Mouse (Mus musculus) testis, postnatal 14 days (tissue): ENCODE results near the gene Cryba4.

Experiments
- DNase-seq: peaks from one replicate; pipeline ENCODE4 v3.0.0; 2021; ENCODE audit warnings: low spot score

The Cryba4 gene

DNA sequence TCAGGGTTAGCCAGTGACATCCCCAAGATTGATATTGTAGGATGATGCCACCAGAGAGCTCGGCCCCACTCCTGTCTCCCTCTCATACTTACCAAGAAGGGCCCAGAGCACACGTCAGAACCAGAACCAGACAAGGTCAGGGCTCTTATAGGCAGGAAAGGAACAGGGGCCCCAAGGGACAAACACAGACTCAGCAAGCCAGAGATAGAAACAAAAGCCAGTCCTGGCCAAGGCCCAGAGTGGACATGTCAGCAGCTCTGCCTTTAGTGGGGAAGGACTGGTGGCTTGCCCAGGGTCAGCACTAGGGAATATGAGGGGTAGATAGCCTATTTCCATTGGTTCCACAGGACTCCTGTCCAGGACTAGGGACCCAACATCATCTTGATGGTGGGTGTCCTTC, at the start of gene Cryba4:
Cryba4 (minus strand) TSS at position 119 of the 400 bp plus-strand sequence.
- no peak for DNase-seq

DNA sequence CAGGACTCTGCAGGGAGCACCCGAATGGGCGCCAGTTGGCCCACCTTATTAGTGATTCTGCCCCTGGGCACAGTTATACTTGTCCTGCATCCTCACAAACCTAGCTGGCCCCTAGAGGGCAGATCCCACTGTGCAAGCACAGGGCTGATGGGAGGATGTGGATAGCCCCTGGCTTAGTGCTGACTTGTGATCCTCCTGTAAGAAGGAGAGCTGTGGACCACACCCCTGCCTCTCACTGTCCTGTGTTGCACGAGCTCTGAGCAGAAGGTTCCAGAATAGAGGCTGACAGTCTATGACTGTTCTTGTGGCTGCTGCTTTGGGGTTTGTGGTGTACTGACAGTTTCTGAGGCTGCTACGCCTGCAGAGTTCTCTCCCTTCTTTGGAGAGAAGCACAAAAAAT, 49.4 kb upstream of the Cryba4 start:
- no peak for DNase-seq

DNA sequence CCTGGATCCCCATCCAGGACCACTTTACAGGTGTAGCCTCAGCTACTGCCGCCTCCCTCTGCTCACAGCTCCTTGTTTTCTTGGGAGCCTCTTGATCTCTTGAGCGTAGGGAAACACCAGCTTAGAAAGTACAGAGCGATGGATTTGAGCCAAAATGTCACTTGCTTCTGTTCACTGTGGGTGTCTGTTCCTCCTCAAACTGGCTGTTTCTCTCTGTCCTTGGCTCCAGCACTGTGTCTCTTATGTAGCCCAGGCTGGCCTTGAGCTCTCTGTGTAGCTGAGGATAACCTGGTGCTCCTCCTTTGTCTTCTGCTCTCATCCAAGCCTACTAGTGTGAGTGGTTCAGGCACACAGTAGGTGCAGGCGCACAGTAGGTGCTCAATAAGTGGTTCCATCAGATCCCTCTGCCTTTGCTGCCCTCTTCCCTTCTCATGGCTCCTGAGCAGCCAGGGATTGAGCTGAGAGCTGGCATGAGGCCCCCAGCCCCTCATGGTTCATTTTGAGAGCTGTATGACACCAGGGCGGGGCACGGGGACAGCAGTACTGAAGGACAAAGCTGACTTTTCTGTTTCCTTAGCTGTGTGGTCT, 48.5 kb upstream of the Cryba4 start:
- DNase-seq, result no peak

DNA sequence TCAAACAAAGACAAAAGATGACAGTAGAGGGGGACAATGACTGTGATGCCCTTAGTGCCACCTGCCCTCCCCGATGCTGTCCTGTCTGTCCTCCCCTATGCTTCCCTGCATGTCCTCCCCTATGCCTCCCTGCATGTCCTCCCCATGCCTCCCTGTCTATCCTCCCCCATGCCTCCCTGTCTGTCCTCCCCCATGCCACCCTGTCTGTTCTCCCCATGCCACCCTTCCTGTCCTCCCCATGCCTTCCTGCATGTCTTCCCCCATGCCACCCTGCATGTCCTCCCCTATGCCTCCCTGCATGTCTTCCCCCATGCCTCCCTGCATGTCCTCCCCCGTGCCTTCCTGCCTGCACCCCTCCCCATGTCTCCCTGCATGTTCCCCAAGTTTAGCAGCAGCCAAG, 47.8 kb upstream of the Cryba4 start:
- no peak for DNase-seq

DNA sequence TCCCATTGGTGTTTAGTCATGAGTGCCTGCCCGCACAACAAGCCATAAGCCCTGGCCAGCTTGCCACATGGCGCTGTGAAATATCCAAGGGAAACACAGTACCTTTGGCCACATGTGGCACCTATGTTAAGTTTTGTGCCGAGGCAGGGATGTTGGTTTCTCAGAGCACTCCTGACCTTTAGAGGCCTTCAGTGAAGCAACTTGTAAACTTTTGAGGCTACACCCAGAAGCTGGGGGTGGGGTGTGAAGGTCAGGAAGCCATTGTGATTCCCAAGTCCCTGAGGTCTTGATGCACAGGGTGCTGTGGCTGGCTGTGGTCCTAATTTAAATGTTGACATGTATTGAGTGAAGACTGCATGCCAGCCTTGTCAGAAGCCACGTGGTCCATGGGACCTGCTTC, 47.1 kb upstream of the Cryba4 start:
- no peak for DNase-seq

DNA sequence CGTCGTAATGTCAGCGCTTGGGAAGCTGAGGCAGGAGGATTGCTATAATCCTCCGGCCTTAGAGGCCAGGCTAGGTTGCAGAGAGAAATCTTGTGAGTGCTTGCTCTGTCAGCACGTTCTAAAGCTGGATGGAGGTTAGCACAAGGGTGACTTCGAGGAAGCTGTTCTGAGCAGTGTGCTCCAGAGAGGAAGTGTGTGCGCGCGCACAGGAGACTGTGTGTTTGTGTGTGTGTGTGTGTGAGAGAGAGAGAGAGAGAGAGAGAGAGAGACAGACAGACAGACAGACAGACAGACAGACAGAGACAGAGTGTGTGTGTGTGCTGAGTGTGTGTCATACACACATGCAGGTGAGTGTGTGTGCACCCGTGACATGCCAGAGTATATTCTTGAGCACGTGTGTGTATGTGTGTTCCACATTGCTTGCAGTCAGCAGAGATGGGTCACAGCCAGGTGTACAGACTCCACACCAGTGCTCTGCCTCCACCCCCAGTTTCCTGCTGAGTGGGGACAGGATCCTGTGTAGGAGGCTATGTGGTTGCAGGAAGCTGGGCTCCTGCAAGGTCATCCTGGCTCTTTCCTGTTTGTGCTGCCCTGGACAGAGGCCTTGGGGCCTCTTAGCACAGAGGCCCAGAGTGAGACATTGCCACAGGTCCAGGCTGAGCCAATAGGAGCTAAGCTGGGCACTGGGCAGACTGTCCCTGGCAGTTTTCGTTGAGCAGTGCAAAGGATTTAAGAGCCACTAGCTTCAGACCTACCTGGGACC, 46.1 kb upstream of the Cryba4 start:
- no peak for DNase-seq

DNA sequence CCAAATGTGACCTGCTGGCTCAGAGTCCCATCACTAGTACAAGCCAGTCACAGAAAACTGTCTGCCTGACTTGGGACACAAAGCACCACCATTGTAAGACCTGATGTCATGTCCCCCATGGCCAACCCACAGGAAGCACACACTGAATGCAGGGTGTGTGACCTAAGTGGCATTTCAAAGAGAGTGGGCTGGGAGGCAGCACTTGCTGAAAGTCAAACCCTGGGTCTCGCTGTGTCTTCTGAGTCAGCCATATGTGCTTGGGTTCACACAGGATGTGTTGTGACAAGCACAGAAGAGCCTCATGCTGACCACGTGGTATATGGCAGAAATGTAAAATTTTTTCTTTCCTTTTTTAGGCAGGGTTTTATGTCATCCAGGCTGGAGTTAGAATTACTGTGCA, 44.9 kb upstream of the Cryba4 start:
- no peak for DNase-seq

DNA sequence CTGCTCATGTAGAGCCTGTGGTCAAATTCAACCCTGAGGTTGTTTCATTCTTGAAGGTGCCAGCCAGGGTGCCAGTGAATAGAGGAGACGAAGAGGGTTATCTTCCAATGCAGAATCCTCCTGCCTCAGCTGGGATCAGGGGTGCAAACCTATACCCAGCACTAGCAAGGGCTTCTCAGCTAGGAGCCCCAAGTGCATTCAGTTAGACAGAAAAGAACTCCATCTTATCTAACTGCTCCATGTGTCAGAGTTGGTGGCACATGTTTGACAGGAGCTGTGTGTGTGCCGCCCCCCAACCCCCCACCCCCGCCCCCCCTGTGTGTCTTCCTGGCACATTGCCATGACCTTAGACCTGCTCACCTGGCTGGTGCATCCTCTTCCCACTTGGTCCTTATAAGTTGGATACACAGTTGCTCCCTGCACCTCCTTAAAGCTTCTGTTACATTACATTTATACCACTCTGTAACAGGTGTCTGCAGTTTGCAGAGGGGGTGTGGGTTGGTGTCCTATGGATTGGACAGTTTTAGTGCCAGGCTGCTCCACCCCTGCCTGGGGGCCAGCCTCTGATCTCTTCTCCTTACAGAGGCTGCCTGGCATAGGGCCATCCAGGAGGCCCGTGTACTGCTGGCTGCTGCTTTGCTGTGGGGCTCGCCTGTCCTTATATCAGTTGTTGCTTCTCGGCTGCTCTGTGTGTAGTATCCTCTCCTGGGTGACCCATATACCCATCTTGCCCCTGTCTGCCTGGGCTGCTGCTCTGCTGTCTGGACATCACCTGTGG, 44.3 kb upstream of the Cryba4 start:
- no peak for DNase-seq

DNA sequence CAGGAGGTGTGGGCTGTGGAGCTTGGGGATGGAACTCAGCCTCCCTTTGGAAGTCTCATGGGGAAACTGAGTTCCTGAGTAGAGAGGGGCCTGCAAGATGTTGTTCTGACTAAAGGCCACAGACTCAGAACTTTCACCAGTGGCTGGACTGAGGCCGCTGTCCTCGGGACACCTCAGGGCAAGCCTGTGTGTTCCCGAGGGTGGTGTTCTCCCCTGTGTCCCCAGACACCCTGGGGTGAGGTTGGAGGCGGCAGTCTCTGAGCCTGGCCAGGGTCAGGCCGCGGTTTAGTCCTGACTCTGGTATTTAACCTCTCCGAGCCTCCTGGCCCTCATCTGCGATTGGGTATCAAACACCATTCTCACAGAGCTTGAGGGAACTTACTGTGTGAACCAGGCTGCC, 43.2 kb upstream of the Cryba4 start:
- DNase-seq, result no peak

DNA sequence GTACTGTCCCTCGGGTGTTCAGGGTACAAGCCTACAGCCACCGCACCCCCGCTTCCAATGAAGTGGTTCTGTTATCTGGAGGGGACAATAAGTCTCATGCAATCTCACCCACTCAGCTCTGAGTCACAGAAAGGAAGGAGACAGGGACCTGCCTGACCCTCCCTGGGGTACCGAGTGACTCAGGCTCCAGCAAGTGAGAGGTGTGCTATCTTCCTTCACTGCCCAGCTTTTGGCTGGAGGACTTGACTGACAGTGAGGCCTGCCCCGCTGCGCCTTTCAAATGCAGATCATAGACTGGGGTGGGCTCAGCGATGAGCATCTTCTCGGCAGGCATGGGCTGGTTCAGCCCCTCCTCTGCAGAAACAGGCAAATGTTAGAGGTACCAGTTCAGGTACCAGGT, 42.8 kb upstream of the Cryba4 start:
- DNase-seq, result no peak

DNA sequence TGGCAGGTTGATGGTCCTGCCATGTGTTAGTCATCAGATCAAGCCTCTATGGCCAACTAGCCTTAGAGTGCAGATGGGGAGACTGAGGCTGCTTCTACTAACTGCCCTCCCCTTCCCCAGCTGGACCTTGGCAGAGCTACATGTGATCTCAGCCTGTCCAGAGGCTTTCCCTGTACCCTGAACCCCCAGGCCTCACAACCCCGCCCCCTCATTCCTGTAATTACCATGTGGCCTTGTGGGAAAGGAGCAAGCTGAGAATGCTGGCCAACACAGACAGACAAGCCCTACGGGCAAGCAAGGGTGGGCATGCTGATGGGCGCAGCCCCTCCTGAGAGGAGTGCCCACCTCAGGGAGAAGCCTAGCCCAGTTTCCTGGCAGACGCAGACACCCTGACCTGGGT, 42.4 kb upstream of the Cryba4 start:
- DNase-seq, result no peak

DNA sequence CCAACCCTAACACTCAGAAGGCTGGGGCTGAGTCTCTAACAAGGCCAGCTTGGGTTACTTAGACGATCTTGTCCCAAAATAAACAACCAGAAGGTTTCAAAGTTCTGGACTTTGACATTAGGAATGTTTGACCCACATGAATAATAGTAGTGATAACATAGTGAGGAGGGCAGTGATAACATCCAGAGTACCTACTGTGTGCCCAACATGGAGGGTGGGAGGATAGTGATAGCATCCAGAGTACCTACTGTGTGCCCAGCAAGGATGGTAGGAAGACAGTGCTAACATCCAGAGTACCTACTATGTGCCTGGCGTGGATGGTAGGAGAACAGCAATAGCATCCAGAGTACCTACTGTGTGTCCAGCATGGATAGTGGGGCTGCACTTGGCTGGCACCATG, 41.5 kb upstream of the Cryba4 start:
- no peak for DNase-seq

DNA sequence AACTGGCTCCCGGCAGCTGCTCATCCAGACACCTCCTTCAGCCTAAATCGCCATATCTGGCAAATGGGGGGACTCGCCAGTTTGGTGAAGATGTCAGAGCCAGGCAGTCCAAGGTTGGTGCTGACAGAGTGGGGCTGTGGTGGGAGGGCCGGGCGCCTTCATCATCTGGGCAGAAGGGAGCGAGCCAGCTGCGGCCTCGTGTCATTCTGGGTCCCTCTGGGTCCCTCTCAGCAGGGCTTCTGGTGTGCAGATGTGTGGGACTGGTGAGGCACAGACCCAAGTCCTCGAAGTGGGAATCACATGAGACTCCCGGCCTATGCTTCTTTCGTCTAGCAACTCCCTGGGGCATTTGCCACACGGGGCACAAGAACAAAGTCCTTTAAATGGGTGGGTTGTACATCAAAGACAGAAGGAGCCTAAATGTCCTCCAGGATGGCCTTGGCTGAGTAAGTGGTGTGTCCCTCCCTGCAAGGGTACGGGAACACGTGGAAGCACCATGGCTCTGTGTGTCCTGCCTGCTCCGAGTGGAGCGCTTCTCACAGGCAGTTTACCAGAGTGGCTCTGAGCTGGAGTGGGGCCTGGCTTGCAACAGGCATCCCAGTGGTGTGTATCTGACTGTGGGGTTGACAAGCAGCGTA, 40.1 kb upstream of the Cryba4 start:
- DNase-seq, result no peak

DNA sequence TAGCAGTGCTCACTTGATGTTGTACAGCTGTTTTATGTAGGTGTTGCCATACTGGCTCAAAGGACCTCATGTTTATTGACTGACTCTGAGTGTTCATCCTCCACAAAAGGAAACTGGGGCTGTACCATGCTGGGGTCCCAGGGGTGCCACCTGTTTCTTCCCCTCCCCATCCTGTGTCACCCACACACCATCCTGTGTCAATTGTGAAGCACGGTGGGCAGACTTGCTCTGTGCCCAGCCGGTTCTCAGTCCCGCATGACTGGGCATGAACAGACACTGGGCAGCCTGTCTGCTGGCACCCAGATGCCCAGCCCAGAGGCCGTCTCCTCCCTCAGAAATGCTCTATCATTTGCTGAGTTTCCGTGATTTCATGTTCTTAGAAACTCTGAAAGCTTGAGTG, 39.5 kb upstream of the Cryba4 start:
- no peak for DNase-seq

DNA sequence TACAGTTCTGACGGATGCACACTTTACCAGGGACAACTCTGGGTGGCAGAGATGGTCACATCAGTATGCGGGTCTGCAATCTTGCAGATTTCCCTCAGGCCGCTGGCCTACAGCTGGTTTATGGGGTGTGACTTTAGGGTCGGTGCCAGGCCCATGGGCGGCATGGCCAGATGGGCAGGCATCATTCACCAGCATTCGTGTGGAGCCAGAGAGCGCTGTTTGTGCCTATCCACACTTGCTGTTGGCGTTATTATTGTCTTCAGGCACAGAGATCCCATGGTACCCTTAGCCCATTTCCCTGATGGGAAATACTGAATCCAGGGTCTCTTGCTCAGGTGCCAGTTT, 38.2 kb upstream of the Cryba4 start:
- no peak for DNase-seq

DNA sequence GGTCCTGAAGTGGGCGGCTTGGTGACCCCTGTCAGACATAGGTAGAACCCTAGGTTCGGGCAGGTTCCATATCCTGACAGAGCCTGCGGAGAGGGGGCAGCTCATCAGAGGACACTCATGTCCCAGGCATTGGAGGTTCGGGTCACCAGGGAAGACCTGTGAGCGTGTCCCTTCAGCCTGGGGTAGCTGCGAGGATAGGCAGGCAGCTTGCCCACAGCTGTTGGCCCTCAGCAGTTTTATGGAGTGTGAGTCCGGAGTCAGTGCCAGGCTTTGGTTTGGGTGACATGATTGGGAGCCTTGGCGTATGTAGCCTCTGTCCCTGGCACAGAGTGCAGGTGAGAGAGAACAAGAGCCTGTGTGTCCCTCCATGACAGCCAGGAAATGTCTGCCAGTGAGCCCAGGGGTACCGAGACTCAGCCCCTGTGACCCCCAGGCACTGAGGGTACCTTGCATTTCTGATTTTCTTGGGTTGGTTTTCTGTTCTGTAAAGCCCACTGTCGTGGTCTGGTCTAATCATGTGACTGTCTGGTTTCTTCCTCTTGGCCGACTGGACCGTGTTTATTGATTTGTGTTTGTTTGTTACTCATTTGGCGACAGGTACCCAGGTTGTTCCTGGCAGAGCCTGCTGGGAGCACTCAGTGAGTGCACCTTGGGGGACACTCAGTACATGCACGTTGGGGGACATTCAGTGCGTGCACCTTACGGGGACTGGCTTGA, 37.7 kb upstream of the Cryba4 start:
- DNase-seq, result no peak

DNA sequence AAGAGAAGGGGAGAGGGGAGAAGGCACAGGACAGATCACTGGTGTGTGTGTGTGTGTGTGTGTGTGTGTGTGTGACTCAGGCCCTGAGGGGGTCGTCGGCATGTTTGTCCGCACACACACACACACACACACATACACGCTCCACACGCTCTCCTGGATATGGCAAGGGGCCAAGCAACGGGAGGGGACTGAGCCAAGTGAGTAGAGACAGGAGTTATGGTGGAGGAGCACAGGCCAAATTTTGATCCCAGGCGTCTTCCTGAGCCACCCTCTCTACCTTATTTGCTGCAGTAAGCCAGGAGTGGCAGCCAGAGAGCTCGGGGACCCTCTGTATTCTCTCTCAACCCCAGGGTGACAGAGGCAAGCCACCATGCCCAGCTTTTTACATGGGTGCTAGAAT, 36.9 kb upstream of the Cryba4 start:
- DNase-seq, result no peak

DNA sequence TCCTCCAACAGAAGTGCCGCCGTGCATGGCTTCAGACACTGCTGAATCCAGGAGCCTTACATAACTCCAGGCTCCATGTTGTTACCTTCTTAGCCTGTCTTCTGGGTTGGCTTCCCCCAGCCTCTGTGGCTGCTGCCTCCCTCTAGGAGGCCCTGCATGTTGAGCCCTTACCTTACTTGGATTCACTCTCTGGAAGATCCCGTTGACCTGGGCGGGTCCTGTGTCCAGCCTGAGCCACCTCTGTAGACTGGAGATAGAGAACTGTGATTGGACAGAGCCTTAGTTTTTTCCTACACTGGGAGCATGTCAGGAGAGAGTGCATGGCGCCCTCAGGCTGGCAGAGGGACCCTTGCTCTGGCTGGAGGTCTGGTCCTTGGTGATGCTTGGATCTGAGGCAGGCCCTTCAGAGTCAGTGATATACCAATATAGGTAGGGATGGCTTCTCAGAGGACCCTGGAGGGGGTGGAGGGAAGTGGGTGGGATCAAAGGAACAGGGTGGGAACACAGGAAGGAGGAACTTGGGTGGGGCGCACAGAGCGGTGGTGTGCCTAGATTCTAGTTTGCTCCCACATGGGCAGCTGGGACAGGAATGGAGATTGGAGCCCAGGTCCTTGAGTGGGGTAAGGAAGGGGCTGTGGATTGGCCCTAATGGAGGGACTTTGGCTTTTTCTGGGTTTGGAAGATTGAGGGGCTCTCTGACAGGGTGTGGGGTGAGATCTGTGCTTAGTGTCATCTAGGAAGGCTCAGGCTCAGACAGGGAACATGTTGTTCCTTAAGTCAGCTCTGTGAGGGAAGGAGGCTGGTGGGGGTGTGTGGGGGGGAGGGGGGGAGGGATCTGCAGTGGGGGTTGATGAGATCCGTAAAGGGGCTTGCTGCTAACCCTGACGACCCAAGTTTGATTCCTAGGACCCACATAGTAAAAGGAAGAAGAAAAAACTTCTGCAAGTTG, 36.1 kb upstream of the Cryba4 start:
- DNase-seq, result no peak

DNA sequence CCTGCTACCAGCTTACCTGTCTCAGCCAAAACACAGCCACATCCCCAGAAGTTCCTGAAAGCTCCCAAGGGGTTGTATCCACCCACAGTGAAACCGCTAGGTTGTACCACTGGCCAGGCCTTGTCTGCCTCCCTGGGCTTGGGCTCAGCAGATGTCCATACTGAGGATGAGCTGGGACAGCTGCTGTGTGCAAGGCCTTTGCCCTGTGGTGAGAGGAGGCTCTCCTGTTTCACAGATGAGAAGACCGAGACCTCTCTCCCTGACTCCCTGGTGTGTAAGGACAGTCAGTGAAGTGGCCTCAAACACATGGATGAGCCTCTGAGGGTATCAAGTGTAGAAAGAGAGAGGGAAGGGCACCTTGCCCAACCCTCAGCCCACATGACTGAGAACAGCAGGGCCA, 35.3 kb upstream of the Cryba4 start:
- DNase-seq, result no peak

DNA sequence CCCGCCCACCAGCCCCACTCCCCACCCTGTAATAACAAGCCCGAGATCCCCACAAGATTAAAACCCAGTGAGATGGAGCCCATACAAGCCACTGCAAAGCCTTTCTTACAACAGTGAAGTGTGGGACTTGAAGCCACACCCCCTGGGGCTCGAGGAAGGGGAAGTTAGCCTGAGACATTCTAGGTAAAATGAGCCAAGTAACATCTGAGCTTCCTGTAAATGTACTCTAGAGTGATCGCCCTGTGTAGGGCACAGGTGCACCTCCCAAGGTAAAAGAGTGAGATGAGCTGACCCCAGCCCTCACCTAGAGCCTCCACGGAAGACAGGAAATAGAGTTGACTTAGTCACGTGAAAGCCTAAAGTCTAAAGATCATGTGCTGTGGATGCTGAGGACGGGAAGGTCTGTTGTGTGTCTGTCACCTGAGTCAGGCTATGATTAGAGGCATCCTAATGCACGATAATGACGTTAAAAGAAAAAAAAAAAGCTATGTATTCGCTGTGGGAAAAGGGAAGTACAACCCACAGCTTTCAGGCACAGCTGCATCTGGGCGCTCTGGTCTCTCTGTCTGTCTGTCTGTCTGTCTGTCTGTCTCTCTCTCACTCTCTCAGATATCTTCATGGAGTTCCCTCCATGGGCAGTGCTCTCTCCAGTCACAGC, 34.8 kb upstream of the Cryba4 start:
- DNase-seq, result no peak

DNA sequence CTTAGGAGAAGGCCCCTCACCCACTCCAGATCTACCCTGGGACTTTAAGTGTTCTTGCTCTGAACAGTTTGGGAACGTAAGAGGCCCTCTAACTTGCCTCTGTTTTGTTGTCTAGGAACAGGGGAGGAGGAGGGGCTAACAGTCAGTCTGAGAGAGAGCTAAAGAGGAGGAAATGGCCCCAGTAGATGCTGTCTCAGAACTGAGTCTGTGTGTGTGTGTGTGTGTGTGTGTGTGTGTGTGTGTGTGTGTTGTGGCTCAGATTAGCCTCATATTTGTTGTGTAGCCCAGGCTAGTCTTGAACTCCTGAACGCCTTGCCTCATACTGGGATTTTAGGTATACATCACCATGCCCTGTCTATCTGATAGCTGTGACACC, 34.3 kb upstream of the Cryba4 start:
- no peak for DNase-seq
